Mouse (Mus musculus): ENCODE results near the gene March5. TPM values are rescaled to one million over a fixed set of nuclear protein-coding genes. Genes with fewer than 3 reads are reported as not detected.
"Not testable (repeated sequence)": the region's sequence is repeated elsewhere in the genome, so short reads cannot be mapped to it uniquely, and the experiment has no call there.

March5 gene
- total RNA-seq, 2 experiments from 2014 or later = 90.3 to 91.3 TPM

DNA sequence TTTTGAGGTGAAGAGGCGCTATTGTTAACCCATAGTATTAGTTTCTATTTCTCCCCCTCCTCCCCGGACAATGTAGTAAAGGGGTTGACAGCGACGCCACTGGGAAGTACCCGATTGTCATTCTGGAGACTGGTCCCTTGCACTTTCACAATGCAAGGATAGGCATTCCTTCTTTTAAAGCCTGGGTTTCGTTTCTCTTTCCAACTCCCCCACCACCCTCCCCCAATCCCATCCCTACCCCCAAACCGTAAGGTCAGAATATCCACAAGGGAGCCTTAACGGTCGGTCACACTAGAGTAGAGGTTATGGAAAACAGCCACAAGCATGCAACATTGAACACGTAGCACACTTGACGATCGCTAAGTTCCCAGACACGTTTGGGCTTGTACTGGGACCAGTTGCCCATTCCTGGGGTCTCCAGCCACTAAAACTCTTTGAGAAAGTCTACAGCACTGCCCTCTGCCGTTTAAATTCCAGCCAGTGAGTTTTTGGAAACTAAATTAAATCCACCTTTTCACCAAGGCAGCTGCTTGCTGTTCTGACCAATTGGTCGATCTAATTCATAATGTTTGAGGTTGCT, 923 bp downstream of the March5 start, which contains the start of gene Cpeb3:
Gene Cpeb3, minus strand, starts transcription at position 426 of the 580 bp plus-strand sequence.
- DNase-seq (ENCODE audit: low spot score in 2 of 2) = no peak

DNA sequence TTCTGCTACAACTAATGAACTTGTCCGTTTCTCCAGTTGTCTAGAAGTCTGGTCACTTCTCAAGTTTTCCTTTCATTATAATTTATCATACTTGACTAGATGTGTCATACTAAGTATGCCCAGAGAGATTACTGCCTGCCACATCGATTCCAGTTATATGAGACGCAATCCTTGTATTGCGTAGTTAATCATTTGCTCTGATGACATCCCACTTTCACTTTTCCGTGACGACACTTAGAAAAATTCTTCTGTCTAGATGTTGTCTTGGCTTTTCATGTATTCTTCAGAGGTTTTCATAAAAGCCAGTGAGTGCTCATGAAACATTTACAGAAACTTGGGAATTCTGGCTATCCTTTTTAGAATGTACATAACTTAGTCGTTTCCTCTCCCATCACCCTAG, 1.6 kb downstream of the March5 start:
- DNase-seq (ENCODE audit: low spot score in 2 of 2) = no peak

DNA sequence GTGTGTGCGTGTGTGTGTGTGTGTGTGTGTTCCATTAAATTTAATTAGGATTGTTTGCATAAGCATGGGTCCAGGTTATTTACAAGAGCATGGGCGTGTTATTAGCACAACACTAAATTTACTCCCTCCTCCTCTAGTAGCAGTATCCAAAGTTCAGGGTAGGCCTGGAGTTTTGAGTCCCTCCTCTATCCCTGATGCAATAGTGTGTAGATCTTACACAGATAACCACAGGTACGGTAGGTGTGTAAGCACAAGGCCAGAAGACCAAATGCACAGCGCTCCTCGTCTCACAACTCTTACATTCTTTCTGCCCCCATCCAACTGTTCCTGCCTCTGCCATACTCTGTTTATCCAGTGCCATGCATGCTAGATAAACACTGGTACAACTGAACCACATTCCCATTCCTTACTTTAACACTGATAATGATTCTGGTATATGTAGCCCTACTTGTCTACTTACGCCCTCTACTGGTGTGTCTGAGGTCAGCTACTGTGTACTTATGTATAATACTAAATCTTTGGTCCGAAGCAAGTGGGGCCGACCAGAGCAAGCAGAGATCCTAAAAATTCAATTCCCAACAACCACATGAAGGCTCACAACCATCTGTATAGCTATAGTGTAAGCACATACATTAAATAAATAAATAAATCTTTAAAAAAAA, 2.3 kb downstream of the March5 start:
- no peak for DNase-seq (ENCODE audit: low spot score in 2 of 2)

- DNase-seq (ENCODE audit: low spot score in 2 of 2) = no peak
Observed at GRCm38 (mm10) chr19:37210457-37210856, 3.1 kb downstream of the March5 start.

- no peak for DNase-seq (ENCODE audit: low spot score in 2 of 2)
Observed at GRCm38 (mm10) chr19:37211416-37211815, 4.1 kb downstream of the March5 start.

- no peak for DNase-seq (ENCODE audit: low spot score in 2 of 2)
Observed at GRCm38 (mm10) chr19:37214711-37215110, 7.4 kb downstream of the March5 start.

DNA sequence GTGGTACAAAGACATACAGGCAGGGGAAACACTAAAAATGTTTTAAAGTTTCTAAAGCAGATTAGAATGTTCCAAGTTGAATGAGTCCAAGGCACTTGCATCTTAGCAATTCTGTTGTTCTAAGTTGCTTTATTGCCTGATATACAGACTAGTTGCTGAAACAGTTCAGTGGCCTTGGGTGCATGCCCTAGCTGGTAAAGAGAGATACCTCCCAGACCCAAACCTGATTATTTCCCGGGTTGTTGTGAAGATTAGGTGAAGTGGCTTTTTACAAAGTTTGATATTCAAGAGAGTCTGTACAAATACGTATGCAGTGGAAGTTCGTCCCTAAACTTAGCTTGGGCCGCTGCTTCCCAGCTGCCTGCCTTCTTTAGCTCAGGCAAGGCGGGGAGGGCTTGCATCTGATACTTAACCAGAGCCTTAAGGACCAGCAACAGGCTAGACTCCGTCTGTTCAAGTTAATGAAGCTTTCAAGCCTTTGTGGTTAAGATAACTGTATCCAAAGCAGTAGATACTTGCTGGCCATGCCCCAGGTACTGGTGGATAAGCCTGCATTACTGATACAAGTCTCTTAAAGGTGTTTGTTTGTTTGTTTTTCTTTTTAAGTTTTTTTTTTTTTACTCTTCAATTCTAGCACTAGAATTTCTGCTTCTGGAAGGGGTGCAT, 18.0 kb downstream of the March5 start:
- no peak for DNase-seq (ENCODE audit: low spot score in 2 of 2)

DNA sequence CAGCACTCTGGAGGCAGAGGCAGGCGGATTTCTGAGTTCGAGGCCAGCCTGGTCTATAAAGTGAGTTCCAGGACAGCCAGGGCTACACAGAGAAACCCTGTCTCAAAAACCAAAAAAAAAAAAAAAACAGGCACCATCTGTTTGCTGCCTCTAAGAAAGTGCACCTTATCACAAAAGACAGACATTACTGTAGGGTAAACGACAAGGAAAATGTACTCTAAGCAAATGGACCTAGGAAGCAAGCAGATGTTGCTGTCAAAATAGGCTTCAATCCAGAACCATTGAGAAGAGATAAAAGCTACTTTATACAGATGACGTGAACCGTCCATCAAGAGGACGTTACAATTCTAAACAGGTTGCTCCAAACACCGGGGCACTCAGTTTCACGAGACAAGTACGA, 25.3 kb downstream of the March5 start:
- DNase-seq (ENCODE audit: low spot score in 2 of 2) = not testable (repeated sequence)

DNA sequence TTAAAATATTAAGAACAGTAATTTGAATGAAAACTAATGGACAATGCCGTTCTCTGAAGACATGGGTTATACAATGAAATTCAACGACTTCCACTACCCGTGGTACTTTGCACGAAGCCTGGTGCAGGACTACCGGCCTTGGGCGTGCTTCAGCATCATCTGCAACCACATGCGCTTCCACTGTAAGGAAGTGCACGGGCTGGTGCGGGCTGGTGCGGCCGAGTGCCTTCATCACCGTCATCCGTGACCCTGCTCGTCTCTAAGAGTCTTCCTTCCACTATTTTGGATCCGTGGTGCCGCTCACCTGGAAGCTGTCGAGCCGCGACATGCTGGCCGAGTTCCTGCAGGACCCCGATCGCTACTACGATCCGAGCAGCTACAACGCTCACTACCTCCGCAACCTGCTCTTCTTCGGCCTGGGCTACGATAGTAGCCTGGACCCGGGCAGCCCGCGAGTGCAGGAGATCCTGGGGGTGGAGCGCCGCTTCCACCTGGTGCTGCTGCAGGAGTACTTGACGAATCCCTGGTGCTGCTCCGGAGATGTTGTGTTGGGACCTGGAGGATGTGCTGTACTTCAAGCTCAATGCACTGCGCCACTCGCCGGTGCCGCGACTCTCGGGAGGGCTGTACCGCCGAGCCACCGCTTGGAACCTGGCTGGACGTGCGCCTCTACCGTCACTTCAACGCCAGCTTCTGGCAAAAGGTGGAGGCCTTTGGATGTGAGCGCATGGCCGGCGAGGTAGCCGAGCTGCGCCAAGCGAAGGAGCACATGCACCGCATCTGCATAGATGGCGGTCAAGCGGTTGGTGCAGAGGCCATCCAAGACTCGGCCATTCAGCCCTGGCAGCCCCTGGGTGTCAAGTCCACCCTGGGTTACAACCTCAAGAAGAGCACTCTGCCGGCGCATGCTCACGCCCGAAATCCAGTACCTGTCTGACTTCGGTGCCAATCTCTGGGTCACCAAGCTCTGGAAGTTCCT, 26.5 kb downstream of the March5 start:
- no peak for DNase-seq (ENCODE audit: low spot score in 2 of 2)

DNA sequence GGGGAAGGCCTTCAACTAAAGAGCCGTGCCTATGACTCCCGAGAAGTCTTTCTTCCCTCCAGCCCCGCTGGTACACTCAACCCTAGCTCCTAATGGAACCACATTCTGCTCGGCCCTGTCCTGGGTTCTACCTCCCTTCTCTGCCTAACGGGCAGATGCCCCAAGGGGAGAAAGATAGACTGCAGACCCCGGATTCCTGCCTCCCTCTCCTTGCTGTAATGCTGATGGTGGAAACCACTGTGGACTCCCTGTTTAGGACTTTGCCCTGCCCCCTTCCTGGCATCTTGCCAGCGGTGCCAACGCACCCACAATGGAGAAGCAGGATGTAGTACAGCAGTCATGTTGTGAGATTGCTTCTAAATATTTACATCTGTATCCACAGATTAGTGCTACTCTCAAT, 28.5 kb downstream of the March5 start:
- DNase-seq (ENCODE audit: low spot score in 2 of 2) = no peak

DNA sequence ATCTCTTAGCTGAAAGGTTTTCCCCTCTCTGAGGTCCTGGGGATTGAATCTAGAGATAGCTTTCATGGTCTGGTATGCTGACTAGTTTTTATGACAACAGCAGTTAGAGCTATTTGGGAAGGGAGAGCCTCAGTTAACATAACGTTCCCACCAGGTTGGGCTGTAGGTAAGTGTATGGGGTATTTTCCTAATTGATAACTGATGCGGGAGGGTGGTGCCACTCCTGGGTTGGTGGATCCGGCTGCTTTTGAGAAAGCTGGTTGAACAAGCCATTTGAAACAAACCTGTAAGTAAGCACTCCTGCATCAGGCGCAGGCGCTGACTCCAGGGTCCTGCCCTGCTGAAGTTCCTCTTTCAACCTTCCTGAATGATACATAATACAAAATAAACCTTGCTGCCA, 30.0 kb downstream of the March5 start:
- no peak for DNase-seq (ENCODE audit: low spot score in 2 of 2)

DNA sequence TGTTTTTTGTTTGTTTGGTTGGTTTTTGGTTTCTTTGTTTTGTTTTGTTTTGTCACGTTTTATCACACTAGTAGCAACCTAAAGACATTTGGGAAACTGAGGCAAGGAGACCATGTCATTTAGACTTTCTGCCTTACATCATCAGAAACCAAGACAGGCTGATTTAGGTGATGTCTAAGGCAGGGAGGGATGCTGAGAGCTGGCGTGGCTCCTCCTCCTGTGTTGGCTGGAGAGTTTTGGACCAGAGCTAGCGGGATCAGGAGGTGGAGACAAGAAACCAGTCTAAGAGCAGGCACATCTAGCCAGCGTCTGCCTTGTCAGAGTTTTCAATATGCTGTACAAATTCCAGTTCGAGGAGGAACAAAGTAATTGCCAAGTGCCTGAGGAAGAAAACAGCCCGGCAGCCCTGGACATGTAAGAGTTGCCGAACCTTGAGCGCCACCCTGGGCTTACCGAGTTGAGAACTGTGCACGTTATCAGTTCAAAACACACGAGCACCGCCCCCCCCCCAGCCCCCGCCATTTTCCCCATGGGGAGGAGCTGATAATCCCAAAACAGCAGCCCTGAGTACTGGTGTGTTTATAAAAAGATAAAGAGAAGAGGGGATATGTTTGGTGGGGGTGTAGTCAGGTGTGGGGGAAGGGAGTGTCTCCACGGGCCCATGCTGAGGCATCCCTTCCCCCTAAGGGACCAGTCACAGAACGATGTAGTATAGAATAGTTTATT, 30.5 kb downstream of the March5 start:
- DNase-seq (ENCODE audit: low spot score in 2 of 2) = no peak

DNA sequence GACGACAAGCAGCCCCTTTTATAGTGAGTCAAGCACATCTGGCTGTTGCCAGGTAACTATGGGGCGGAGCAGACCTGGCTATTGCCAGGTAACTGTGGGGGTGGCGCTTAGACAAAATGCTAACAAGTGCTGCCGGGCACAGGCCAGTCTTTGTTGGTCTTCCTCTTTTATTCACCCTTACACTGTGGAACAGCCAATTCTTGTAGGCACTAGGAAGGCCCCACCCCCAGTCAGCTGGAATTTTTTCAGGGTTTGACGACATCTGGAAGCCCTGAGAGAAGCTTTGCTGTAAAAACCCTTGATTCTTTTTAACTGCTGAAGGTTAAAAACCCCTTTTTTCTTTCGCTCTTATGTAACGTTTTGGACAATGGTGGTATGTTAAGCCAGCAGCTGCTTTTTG, 31.3 kb downstream of the March5 start:
- DNase-seq (ENCODE audit: low spot score in 2 of 2) = no peak

- no peak for DNase-seq (ENCODE audit: low spot score in 2 of 2)
Observed at GRCm38 (mm10) chr19:37239096-37239495, 31.8 kb downstream of the March5 start.

- DNase-seq (ENCODE audit: low spot score in 2 of 2) = no peak
Observed at GRCm38 (mm10) chr19:37241201-37241600, 33.9 kb downstream of the March5 start.

GRCm38 (mm10) chr19:37242707-37243106, 35.4 kb downstream of the March5 start:
- no peak for DNase-seq (ENCODE audit: low spot score in 2 of 2)

GRCm38 (mm10) chr19:37246859-37247258, 39.5 kb downstream of the March5 start:
- no peak for DNase-seq (ENCODE audit: low spot score in 2 of 2)

DNA sequence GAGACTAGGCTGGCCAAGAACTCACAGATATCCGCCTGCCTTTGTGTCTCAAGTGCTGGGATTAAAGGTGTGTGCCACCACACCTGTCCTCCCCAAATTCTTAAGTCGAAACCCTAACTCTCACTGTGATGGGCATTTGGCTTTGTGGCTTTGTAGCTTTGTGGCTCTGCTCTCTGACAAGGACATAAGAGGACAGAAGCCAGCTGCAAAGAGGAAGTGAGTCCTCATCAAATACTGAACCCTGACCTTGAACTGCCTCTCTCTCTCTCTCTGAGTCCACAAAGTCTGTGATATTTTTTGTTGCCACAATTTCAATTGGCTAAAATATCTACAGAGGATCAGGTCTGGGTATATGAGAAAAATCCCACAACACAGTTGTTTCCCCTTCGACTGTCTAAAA, 40.9 kb downstream of the March5 start:
- no peak for DNase-seq (ENCODE audit: low spot score in 2 of 2)

DNA sequence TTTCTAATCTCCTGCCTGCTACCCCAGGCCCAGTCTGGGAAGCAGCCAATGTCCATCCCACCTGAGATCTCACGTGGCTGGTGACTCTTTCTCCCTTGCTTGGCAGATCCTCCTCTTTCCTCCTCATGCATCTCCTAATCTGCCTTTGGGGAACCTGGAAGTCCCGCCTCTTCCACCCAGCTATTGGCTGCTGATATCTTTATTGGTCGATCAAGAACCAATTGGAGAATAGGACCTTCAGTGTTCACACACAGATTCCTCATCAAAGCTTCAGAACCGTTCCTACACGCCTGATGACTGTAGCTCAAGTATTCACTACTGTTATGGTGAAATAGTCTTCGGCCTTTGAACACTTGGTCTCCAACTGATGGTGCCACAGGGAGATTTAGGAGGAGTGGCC, 44.8 kb downstream of the March5 start:
- no peak for DNase-seq (ENCODE audit: low spot score in 2 of 2)

DNA sequence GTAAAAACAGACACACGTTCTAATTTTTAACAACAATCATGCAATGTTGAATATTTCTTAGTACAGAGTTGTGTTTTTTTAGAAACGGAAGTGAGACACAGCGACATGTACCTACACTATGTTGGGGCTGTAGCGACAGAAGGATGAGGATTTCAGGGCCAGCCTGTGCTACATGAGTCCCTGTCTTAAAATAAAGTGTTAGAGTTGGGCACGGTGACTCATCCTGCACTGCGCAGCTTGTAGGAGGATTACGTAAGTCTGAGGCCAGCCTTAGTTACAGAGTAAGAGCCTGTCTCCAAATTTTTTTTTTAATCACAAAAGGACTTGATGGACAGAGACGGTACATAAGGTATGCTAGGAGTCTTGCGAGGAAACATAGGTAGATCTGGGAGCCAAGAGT, 48.0 kb downstream of the March5 start:
- DNase-seq (ENCODE audit: low spot score in 2 of 2) = no peak

DNA sequence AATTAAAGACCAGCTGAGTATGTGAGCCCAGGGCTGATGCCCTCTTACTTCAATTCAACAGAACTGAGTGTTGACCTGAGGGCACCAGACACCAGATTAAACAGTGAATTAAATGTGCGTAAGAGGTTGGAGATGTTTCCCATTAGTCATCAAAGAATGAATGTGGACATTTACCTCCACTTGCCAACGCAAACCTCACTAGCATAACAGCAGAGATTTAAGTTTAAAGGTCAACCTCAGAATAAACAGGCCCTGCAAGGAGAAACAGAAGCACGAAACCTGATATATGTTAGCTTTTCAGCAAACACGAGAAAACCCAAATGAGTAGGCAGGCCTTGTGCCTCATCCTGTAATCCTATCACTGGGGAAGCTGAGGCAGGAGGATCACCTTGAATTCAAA, 55.0 kb downstream of the March5 start:
- no peak for DNase-seq (ENCODE audit: low spot score in 2 of 2)
